Mouse (Mus musculus) 3134 (cell line): ENCODE data around the gene Ptn.
A peak's percentile ranks its signal among the peaks of the same experiment; 100 is the strongest.
"Not testable (repeated sequence)": the region's sequence is repeated elsewhere in the genome, so short reads cannot be mapped to it uniquely, and the experiment has no call there.

ENCODE experiments used
- DNase-seq: peaks from one replicate; pipeline ENCODE4 v3.0.0-alpha.2; 2011; ENCODE audit warnings: low spot score; ENCODE audit not compliant: insufficient read length; ENCODE audit errors: extremely low read depth

Gene Ptn

DNA sequence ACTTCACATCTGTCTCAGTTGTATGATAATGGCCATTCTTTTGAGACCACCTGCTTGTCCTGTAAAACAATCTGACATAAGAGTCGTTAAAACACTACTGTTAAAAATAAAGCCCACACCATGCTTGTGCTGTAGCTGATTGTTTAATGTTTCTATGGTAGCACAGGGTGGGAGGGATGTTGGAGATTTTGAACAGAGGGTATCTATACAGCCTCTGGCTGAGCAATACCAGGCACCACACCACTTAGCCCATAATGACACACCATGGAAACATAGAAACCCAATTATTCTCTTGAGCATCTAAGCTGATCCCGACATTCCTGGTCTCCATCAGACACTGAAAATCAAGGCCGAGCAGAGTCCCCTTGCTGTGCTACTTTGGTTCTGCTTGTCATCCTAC, 41.0 kb downstream of the Ptn start:
- no peak for DNase-seq

DNA sequence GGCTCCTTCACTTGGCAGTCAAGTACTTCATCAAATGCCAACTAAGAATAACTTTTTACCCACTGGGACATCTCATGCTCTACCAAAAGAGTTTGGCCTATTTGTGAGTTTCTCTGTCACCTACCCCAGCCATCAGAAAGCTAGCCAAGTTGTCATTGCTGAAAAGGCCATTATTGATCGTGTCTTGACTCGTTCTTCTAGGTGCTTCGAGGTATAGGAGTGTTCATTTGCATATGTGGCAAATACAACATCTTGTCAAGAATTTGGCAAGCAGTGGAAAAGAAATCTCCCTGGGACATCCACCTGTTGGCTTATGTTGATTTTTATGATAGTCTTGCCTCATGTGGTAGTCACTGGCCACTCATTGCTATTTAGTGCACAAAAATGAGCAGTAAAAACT, 43.1 kb downstream of the Ptn start:
- DNase-seq: no peak

- no peak for DNase-seq
Observed at GRCm38 (mm10) chr6:36755001-36755885, 54.8 kb downstream of the Ptn start.

DNA sequence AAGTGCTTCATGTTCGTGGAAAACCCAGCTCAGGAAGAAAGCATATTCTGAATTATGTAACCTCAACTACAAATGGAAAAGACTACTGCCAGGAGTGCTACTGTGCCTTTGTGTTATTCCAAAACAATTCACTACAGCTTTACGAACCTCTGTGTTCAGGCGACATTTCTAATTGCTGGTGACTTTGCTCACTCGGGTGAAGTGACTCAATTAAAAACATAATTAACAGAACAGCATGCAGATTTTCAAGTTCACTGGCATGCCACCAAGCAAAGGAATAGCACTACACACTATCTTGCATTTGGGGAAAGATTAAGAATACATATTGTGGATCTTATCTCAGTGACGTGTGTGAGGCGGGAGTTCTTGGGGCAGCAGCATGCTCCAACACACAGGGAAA, 57.1 kb downstream of the Ptn start:
- DNase-seq: no peak

DNA sequence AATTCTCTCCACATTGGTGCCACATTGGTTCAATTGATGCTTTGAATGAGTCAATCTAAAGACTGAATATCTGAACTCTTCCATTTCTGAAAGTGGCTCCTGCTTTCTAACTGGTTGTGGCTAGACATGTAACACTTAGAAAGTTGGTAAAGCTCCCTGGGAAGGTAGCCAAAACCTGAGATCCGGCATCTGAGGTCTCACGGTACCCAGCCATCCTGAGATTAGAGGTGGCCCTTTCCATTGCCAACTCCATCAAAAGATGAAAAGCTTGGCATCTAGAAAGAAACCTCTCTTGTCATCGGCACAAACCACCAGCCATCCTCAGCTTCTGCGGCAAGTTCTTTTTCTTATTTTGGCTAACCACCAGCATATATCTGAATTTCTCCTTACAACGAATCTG, 70.2 kb downstream of the Ptn start:
- no peak for DNase-seq

GRCm38 (mm10) chr6:36736763-36737162, 73.3 kb downstream of the Ptn start:
- DNase-seq: no peak

DNA sequence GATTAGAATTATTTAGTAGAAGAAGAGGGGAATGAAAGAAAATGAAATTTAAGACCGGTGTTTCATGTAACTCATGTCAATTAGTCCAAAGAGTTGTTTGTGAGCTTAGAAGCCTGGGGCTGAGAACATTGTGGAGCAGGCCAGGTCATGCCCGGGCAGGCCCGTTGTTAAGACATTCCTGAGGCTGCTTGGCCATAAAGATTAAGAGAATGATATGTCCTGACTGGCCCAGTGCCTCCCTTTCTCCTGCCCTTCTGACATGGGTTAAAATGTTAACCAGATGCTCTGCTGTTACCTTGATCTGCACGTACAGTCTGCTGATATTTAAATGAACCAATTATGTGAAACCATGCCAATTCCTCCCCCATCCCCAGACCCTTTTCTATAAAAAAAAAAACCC, 74.4 kb downstream of the Ptn start:
- not testable (repeated sequence) for DNase-seq

GRCm38 (mm10) chr6:36729811-36730210, 80.2 kb downstream of the Ptn start:
- not testable (repeated sequence) for DNase-seq

DNA sequence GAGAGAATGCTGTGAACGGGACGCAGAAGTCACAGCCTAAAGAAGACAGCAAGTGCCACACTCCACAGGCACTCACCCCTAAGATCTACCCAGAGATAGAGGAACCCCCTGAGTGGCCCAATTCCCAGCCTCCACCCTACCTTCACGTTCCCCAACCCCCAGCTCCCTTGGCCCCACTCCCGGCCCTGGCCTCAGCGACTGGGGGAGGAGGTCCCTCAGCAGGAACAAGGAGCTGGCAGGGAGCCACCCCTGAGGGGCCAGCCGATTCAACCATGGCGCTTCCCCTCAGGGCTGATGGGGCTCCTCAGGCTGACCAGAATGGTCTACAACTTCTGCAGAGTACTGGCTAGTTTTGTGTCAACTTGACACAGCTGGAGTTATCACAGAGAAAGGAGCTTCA, 81.9 kb downstream of the Ptn start:
- no peak for DNase-seq

DNA sequence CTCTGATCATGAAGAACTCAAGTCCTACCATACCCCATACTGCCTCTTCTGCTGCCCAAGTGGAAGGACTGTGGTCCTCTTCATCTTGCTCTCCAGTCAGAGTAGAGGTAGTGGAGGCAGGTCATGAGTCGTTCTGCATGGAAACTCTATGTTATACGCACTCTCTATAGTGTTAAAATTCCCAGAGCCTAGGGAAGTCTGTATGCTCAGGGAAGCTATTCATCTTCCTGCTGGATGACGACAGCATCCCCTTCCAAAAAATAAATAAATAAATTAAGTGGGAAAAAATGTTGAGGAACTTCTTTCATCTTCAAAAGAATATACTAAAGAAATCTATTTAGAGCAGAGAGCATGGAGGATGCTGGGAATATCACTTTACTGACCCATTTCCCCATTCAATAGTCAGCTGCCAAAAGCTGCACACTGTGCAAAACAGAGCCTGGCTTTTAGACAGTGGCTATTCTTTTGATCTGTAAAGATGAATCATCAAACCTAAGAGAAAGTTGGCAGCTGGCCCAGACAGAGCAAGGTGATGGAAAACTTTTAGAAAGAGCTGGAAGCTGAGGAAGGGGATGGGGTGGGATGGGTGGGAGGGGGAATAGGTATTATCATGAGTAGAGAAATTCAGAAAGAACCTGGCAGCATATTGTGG, 84.4 kb downstream of the Ptn start:
- no peak for DNase-seq

DNA sequence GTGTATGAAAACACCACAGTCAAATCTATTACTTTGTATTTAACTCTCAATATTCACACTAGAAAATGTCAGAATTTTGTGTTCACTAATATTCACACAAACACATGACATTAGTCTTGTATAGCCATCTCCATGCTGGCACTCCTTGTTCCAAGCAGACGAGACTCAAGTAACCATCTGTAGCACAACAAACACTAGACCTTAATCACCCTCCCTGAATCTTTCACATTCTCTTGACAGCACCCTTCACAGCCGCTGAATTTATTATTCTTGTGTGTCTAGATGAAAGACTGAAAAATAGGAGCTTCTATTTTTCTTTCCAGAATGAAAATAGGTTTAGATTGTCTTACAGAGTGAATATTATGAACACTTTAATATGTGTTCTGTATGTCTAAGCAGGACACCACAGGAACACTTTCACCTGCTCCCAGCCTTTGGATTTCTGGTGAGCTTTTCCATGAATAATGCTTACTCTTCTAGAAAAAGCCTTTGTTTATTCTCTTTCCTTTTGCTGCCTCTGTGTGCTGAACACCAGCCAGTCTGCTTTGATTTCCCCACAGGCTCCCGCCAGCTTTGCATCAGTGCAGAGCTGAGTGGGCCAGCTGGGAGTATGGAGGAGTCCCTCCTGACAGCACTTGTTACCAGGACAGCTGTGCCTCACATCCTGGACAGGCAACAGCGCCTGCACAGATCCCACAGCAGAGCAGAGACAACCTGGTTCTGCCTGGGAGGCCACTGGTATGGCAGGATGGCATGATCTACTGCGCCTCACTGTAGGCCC, 87.1 kb downstream of the Ptn start:
- no peak for DNase-seq

DNA sequence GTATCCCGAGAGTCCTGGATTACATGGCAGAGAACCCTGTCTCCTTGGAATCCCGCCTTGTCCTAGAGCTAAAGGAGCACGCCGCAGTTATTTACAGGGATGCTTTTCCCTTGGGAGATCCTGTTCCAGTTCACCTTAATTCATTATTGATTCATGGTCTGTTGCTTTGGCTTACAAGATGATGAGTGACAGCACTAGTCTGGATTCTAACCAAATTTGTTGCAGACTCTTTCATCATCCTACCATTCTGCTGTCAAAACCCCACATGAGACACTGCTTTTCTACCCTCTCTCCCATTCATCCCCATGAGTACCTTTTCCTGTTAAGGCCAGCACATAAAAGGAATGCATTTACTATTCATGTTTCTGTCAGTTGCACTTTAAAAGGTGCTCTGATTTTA, 96.7 kb downstream of the Ptn start:
- DNase-seq: no peak

- DNase-seq: no peak
Observed at GRCm38 (mm10) chr6:36695481-36695880, 114.5 kb downstream of the Ptn start.

GRCm38 (mm10) chr6:36691497-36691896, 118.5 kb downstream of the Ptn start:
- peak; percentile 4 for DNase-seq

DNA sequence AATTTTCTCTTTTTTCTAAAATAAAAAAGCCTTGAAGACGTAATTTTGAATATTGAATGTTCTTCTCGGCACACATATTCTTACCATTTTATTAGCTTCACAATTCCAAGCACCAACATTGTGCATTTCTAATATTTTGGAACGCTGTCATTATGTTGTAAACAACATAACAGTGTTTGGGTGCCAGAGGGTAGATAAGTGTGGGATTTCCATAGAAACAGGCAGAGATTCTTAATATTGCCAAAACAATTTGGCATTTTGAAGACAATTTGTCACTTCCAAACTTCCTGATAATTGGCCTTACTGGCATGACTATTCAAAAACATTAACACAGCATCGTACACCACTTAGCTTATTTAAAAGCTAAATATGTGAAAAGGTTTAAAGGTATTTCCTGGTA, 119.1 kb downstream of the Ptn start:
- no peak for DNase-seq

DNA sequence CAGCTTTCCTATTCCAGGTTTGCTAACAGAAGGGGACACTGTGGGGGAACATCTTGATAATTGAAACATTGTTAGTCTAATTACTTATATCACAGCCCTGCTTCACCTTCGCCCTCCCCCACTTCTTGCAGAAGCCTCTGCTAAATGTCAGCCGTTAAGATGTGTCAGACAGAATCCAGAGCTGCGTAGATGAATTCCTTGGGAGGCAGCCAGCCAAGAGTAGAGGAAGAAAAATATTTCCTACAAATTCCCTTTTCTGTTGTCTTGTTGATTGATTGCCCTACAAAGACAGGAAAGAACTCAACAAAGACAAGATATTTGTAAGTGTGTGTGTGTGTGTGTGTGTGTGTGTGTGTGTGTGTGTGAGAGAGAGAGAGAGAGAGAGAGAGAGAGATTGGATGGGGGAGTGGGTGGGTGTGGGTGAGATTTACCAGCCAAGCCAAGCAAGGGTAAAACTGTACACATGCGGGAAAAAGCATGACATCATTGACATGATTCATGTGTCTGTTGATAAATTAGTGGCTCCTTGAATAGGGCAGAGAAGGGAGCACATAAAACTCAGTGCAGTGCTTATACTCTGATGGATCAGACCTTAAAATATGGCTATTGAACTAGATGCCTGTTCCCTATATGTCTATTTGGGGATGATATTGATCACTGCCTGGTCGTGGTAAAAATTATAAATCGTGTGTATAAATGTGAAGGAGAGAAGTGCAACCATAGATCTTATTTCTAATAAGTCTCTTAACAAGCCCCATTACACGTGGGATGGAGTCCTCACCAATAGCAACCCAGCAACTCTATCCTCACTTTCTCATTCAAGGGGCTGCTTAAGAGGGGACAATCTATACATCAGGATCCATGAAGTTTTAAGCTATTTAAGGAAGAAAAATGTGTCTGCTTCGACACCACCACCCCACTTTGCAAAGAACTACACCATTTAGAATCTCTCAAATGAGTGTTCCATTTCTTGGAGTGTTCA, 133.0 kb downstream of the Ptn start:
- DNase-seq: no peak

GRCm38 (mm10) chr6:36672399-36673221, 137.4 kb downstream of the Ptn start:
- no peak for DNase-seq

GRCm38 (mm10) chr6:36671274-36671673, 138.7 kb downstream of the Ptn start:
- DNase-seq: no peak
